Mouse (Mus musculus) brain, adult 10 weeks (tissue): Measurements from ENCODE around the gene Capzb. TPM values are rescaled to one million over a fixed set of nuclear protein-coding genes. Genes with fewer than 3 reads are reported as not detected.

Experiments
- polyA plus RNA-seq: library from polyadenylated mRNA; stranded (reverse); fragments of 350-450 nt; fragmentation: Illumina TruSeq; extraction: RNeasy Lipid Tissue Mini Kit (QIAGEN cat#74804); gene quantifications from one replicate; pipeline ENCODE4 v1.2.3, GENCODE M21; 2015; ENCODE audit warnings: low read depth, low replicate concordance

Gene Capzb
- polyA plus RNA-seq: 311 TPM

DNA sequence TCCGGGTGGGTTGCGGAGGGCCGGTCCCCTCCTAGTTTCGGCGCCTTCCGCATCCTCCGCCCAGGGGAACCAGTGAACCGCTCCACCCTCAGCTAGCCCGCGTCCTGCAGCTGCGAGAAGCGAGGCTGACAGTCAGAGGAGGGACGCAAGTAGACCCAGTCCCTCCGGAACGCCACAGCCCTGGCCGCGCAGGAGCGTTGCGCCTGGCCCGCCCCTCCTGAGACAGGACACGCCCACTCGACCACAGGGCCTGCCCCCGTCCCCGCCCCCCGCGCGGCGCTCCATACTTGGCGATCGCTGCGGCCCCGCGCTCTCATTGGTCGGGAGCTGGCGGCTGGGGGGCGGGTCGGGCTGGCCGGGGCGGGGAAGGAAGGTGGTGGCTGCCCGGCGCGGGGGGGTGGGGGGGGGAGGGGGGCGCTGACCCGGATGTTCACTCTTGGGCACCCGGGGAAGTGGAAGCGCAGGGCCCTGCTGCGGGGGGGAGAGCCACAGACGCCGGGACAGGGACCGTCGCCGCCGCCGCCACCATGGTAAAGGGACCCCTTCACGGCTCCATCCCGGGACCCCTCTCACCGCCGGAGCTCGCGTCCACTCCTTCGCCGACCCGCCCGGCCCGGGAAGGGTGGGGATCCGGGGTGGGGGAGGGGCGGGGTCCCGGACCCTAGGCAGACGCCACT lies at the start of gene Capzb:
Gene Capzb (plus strand): TSS at position 401 of the 677 bp plus-strand sequence.

DNA sequence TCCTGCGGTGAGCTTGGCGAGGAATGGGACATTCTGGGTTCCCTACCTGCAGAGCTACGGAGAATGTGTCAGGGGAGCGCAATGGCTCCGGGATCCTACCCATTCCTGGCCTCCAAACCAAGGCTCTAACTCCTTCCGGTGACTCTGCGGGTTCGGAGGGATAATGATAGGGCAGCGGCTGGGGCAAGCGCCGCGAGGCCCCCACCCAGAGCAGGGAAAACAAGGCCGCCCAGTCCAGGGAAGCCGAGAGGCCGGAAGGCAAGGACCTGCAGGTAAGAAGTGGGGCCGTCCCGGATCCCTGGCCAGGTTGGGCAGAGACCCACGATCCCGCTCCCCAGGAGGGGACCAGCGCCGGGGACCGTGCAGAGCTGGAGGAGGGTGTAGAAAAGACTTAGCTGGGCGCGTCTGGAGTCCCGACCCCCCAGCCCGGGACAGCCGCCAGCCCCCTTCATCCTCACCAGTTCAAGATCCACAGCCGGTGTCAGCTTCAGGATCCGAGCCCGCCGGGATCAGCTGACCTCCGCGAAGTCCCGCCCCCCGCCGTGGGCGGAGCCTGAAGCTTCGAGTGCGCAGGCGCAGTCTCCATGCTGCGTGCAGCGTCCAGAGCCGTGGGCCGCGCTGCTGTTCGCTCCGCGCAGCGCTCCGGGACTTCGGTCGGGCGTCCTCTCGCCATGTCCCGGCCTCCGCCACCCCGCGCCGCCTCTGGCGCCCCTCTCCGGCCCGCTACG lies 117.6 kb downstream of the Capzb start, which contains the start of the genes Pqlc2 and Akr7a5:
Gene Pqlc2 (minus strand): TSS at position 538 of the 728 bp plus-strand sequence.
Gene Akr7a5 (plus strand): TSS at position 574 of the 728 bp plus-strand sequence.

Other genes with a start within 250 kb of the Capzb start
- not detected for gene Rnf186, start 225.8 kb upstream of the Capzb start, polyA plus RNA-seq
- gene Tmco4, start 220.0 kb upstream of the Capzb start, polyA plus RNA-seq: 1.5 TPM
- gene Htr6, start 117.3 kb upstream of the Capzb start, polyA plus RNA-seq: 4.0 TPM
- gene Nbl1, start 99.9 kb upstream of the Capzb start, polyA plus RNA-seq: 59.3 TPM
- gene Minos1, start 61.8 kb upstream of the Capzb start, polyA plus RNA-seq: 296 TPM
- 9.3 TPM for gene Pqlc2, start 117.8 kb downstream of the Capzb start, polyA plus RNA-seq
- gene Akr7a5, start 117.8 kb downstream of the Capzb start, polyA plus RNA-seq: 29.8 TPM
- 61.6 TPM for gene Mrto4, start 159.7 kb downstream of the Capzb start, polyA plus RNA-seq
- 37.2 TPM for gene Emc1, start 159.7 kb downstream of the Capzb start, polyA plus RNA-seq
- 98.9 TPM for gene Ubr4, start 159.7 kb downstream of the Capzb start, polyA plus RNA-seq